Mouse (Mus musculus): Measurements from ENCODE around the gene Pkhd1. TPM values are rescaled to one million over a fixed set of nuclear protein-coding genes. Genes with fewer than 3 reads are reported as not detected.

The Pkhd1 gene
- polyA plus RNA-seq, 1 experiment: 1.1 TPM

DNA sequence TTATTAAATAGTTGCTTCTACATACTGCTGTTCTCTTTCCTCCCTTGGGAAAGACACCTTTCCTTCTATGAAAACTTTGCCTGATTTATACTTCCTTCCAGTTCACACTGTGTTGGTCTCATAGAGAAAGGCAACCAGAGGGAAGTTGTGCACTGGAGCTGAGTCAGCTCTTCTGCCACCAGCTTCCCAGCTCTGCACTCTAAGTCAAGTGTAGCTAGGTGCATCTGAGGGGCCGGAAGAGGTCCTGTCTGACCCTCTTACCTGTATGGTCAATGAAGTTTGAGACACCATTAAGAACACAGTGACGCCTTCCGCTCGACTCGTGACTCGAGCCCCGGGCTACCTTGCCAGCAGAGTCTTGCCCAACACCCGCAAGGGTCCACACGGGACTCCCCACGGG lies 131.8 kb downstream of the Pkhd1 start:
- no peak for TF ChIP-seq E2F4 (IDR thresholded peaks at IDR 0.05; ENCODE audit: insufficient read depth)
- no peak for TF ChIP-seq POLR2AphosphoS2 (IDR thresholded peaks at IDR 0.05; ENCODE audit: insufficient read length, low read depth)
- no peak for TF ChIP-seq POLR2A (IDR thresholded peaks at IDR 0.05; ENCODE audit: insufficient read length, low read depth)
- TF ChIP-seq TCF12 (IDR thresholded peaks at IDR 0.05; ENCODE audit: insufficient read depth, poor library complexity, severe bottlenecking): no peak
- TF ChIP-seq CEBPB (IDR thresholded peaks at IDR 0.05; ENCODE audit: insufficient read depth, poor library complexity, severe bottlenecking): no peak
- no peak for TF ChIP-seq SRF (IDR thresholded peaks at IDR 0.05; ENCODE audit: control insufficient read depth, insufficient read length, low read depth)
- no peak for TF ChIP-seq REST (IDR thresholded peaks at IDR 0.05; ENCODE audit: insufficient read depth, insufficient read length)
- TF ChIP-seq TCF3 (IDR thresholded peaks at IDR 0.05; ENCODE audit: insufficient read length, low read depth): no peak
- no peak for TF ChIP-seq MAX (IDR thresholded peaks at IDR 0.05; ENCODE audit: low read depth)
- TF ChIP-seq MYOG (IDR thresholded peaks at IDR 0.05; ENCODE audit: control insufficient read depth in 1 of 3, insufficient read depth in 1 of 3, insufficient read length in 2 of 3, low read depth in 2 of 3): no peak
- TF ChIP-seq USF1 (IDR thresholded peaks at IDR 0.05; ENCODE audit: low read depth): no peak
- Histone ChIP-seq H3K79me2 (ENCODE audit: control insufficient read depth, insufficient read depth) (no peaks in the 10 kb centered on the region), H3K36me3 (ENCODE audit: control insufficient read depth, insufficient read depth) (no peaks in the 10 kb centered on the region), H3ac (ENCODE audit: control insufficient read depth, insufficient read length) (no peak overlapping the region), H3K4me3 (no peak overlapping the region), H3K4me2 (ENCODE audit: low read depth) (no peak overlapping the region), H3K27me3 (ENCODE audit: control insufficient read depth, insufficient read depth, insufficient read length) (no peaks in the 10 kb centered on the region)

DNA sequence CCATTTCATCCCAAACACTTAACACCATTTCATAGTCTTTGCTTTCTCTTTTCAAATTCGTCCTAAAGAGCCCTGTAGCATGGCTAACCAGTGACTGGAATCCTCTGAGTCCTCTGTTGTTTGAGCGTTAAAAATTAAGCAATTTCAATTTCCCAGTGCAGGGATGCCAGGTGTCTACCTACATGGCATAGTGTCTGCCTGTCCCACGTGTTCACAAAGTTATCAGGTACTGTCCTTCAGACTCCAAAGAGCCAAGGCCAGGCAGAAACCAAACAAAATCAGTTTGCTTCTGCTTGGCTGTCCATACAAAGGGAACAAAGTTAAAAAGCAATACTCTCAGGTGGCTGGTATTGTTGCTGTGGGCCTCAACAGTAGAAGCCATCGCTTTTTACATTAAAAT lies 136.0 kb downstream of the Pkhd1 start:
- H3K4me2 ChIP-seq (ENCODE audit: low read depth): no peak overlapping the region
- peaks cover 8% of the 10 kb centered on the region for H3K27me3 ChIP-seq (ENCODE audit: control insufficient read depth, insufficient read depth, insufficient read length)
- no peak overlapping the region for H3ac ChIP-seq (ENCODE audit: control insufficient read depth, insufficient read length)
- TF ChIP-seq TCF3 (IDR thresholded peaks at IDR 0.05; ENCODE audit: insufficient read length, low read depth): no peak
- no peak for TF ChIP-seq CEBPB (IDR thresholded peaks at IDR 0.05; ENCODE audit: insufficient read depth, poor library complexity, severe bottlenecking)
- TF ChIP-seq E2F4 (IDR thresholded peaks at IDR 0.05; ENCODE audit: insufficient read depth): no peak
- H3K36me3 ChIP-seq (ENCODE audit: control insufficient read depth, insufficient read depth): no peaks in the 10 kb centered on the region
- no peak overlapping the region for H3K4me3 ChIP-seq
- no peaks in the 10 kb centered on the region for H3K79me2 ChIP-seq (ENCODE audit: control insufficient read depth, insufficient read depth)

GRCm38 (mm10) chr1:20478695-20479094 lies 139.2 kb downstream of the Pkhd1 start:
- Histone ChIP-seq H3K79me2 (ENCODE audit: control insufficient read depth, insufficient read depth) (no peaks in the 10 kb centered on the region), H3K27me3 (ENCODE audit: control insufficient read depth, insufficient read depth, insufficient read length) (peaks cover 8% of the 10 kb centered on the region), H3K36me3 (ENCODE audit: control insufficient read depth, insufficient read depth) (no peaks in the 10 kb centered on the region), H3ac (ENCODE audit: control insufficient read depth, insufficient read length) (no peak overlapping the region), H3K4me2 (ENCODE audit: low read depth) (no peak overlapping the region), H3K4me3 (no peak overlapping the region)
- TF ChIP-seq SRF (IDR thresholded peaks at IDR 0.05; ENCODE audit: control insufficient read depth, insufficient read length, low read depth) (no peak), POLR2A (IDR thresholded peaks at IDR 0.05; ENCODE audit: insufficient read length, low read depth) (no peak), POLR2AphosphoS2 (IDR thresholded peaks at IDR 0.05; ENCODE audit: insufficient read length, low read depth) (no peak), CEBPB (IDR thresholded peaks at IDR 0.05; ENCODE audit: insufficient read depth, poor library complexity, severe bottlenecking) (no peak), USF1 (IDR thresholded peaks at IDR 0.05; ENCODE audit: low read depth) (no peak), MYOG (IDR thresholded peaks at IDR 0.05; ENCODE audit: control insufficient read depth in 1 of 3, insufficient read depth in 1 of 3, insufficient read length in 2 of 3, low read depth in 2 of 3) (no peak), TCF12 (IDR thresholded peaks at IDR 0.05; ENCODE audit: insufficient read depth, poor library complexity, severe bottlenecking) (no peak), E2F4 (IDR thresholded peaks at IDR 0.05; ENCODE audit: insufficient read depth) (no peak), MYOD1 (IDR thresholded peaks at IDR 0.05; ENCODE audit: control insufficient read depth in 1 of 3, insufficient read length in 2 of 3, low read depth in 2 of 3) (no peak), MAX (IDR thresholded peaks at IDR 0.05; ENCODE audit: low read depth) (no peak), TCF3 (IDR thresholded peaks at IDR 0.05; ENCODE audit: insufficient read length, low read depth) (no peak), REST (IDR thresholded peaks at IDR 0.05; ENCODE audit: insufficient read depth, insufficient read length) (no peak)

- Histone ChIP-seq H3K27me3 (ENCODE audit: control insufficient read depth, insufficient read depth, insufficient read length) (peaks cover 8% of the 10 kb centered on the region), H3K79me2 (ENCODE audit: control insufficient read depth, insufficient read depth) (no peaks in the 10 kb centered on the region), H3K4me3 (no peak overlapping the region), H3ac (ENCODE audit: control insufficient read depth, insufficient read length) (no peak overlapping the region), H3K4me2 (ENCODE audit: low read depth) (no peak overlapping the region), H3K36me3 (ENCODE audit: control insufficient read depth, insufficient read depth) (no peaks in the 10 kb centered on the region)
- TF ChIP-seq MYOD1 (IDR thresholded peaks at IDR 0.05; ENCODE audit: control insufficient read depth in 1 of 3, insufficient read length in 2 of 3, low read depth in 2 of 3) (no peak), USF1 (IDR thresholded peaks at IDR 0.05; ENCODE audit: low read depth) (no peak), REST (IDR thresholded peaks at IDR 0.05; ENCODE audit: insufficient read depth, insufficient read length) (no peak), CEBPB (IDR thresholded peaks at IDR 0.05; ENCODE audit: insufficient read depth, poor library complexity, severe bottlenecking) (no peak), TCF3 (IDR thresholded peaks at IDR 0.05; ENCODE audit: insufficient read length, low read depth) (no peak), POLR2AphosphoS2 (IDR thresholded peaks at IDR 0.05; ENCODE audit: insufficient read length, low read depth) (no peak), MYOG (IDR thresholded peaks at IDR 0.05; ENCODE audit: control insufficient read depth in 1 of 3, insufficient read depth in 1 of 3, insufficient read length in 2 of 3, low read depth in 2 of 3) (no peak), TCF12 (IDR thresholded peaks at IDR 0.05; ENCODE audit: insufficient read depth, poor library complexity, severe bottlenecking) (no peak), SRF (IDR thresholded peaks at IDR 0.05; ENCODE audit: control insufficient read depth, insufficient read length, low read depth) (no peak), E2F4 (IDR thresholded peaks at IDR 0.05; ENCODE audit: insufficient read depth) (no peak), MAX (IDR thresholded peaks at IDR 0.05; ENCODE audit: low read depth) (no peak), POLR2A (IDR thresholded peaks at IDR 0.05; ENCODE audit: insufficient read length, low read depth) (no peak)
Measured at GRCm38 (mm10) chr1:20478266-20478659, 139.6 kb downstream of the Pkhd1 start.

- no peak overlapping the region for H3K4me3 ChIP-seq
- H3K36me3 ChIP-seq (ENCODE audit: control insufficient read depth, insufficient read depth): no peaks in the 10 kb centered on the region
- no peak for TF ChIP-seq E2F4 (IDR thresholded peaks at IDR 0.05; ENCODE audit: insufficient read depth)
- no peak for TF ChIP-seq CEBPB (IDR thresholded peaks at IDR 0.05; ENCODE audit: insufficient read depth, poor library complexity, severe bottlenecking)
- TF ChIP-seq TCF12 (IDR thresholded peaks at IDR 0.05; ENCODE audit: insufficient read depth, poor library complexity, severe bottlenecking): no peak
- TF ChIP-seq POLR2AphosphoS2 (IDR thresholded peaks at IDR 0.05; ENCODE audit: insufficient read length, low read depth): no peak
- no peak for TF ChIP-seq MYOD1 (IDR thresholded peaks at IDR 0.05; ENCODE audit: control insufficient read depth in 1 of 3, insufficient read length in 2 of 3, low read depth in 2 of 3)
- TF ChIP-seq MAX (IDR thresholded peaks at IDR 0.05; ENCODE audit: low read depth): no peak
- TF ChIP-seq POLR2A (IDR thresholded peaks at IDR 0.05; ENCODE audit: insufficient read length, low read depth): no peak
- TF ChIP-seq MYOG (IDR thresholded peaks at IDR 0.05; ENCODE audit: control insufficient read depth in 1 of 3, insufficient read depth in 1 of 3, insufficient read length in 2 of 3, low read depth in 2 of 3): no peak
- TF ChIP-seq SRF (IDR thresholded peaks at IDR 0.05; ENCODE audit: control insufficient read depth, insufficient read length, low read depth): no peak
- no peak for TF ChIP-seq USF1 (IDR thresholded peaks at IDR 0.05; ENCODE audit: low read depth)
- TF ChIP-seq REST (IDR thresholded peaks at IDR 0.05; ENCODE audit: insufficient read depth, insufficient read length): no peak
- no peak for TF ChIP-seq TCF3 (IDR thresholded peaks at IDR 0.05; ENCODE audit: insufficient read length, low read depth)
Measured at GRCm38 (mm10) chr1:20477561-20478265, 140.2 kb downstream of the Pkhd1 start.

More at GRCm38 (mm10) chr1:20477561-20478265, 140.2 kb downstream of the Pkhd1 start:
- Histone ChIP-seq H3ac (ENCODE audit: control insufficient read depth, insufficient read length) (no peak overlapping the region), H3K27me3 (ENCODE audit: control insufficient read depth, insufficient read depth, insufficient read length) (peaks cover 8% of the 10 kb centered on the region), H3K4me2 (ENCODE audit: low read depth) (no peak overlapping the region), H3K79me2 (ENCODE audit: control insufficient read depth, insufficient read depth) (no peaks in the 10 kb centered on the region)
